Mouse (Mus musculus): Measurements from ENCODE around the gene Mdga1.

Mdga1 gene

GRCm38 (mm10) chr17:29886655-29887251 is 83.1 kb downstream of the Mdga1 start:
- DNase-seq (ENCODE audit: low read depth, low spot score), result peak; percentile 27

GRCm38 (mm10) chr17:29886061-29886460 is 83.8 kb downstream of the Mdga1 start:
- DNase-seq (ENCODE audit: low read depth, low spot score), result no peak

GRCm38 (mm10) chr17:29884596-29884995 is 85.3 kb downstream of the Mdga1 start:
- no peak for DNase-seq (ENCODE audit: low read depth, low spot score)

GRCm38 (mm10) chr17:29883351-29883750 is 86.5 kb downstream of the Mdga1 start:
- no peak for DNase-seq (ENCODE audit: low read depth, low spot score)

GRCm38 (mm10) chr17:29882885-29883284 is 87.0 kb downstream of the Mdga1 start:
- DNase-seq (ENCODE audit: low read depth, low spot score), result peak; percentile 63

GRCm38 (mm10) chr17:29880251-29880650 is 89.6 kb downstream of the Mdga1 start:
- DNase-seq (ENCODE audit: low read depth, low spot score), result no peak

GRCm38 (mm10) chr17:29878990-29879389 is 90.9 kb downstream of the Mdga1 start:
- no peak for DNase-seq (ENCODE audit: low read depth, low spot score)

GRCm38 (mm10) chr17:29874082-29874679 is 95.7 kb downstream of the Mdga1 start:
- no peak for DNase-seq (ENCODE audit: low read depth, low spot score)

GRCm38 (mm10) chr17:29873580-29874015 is 96.3 kb downstream of the Mdga1 start:
- no peak for DNase-seq (ENCODE audit: low read depth, low spot score)

GRCm38 (mm10) chr17:29870316-29870715 is 99.6 kb downstream of the Mdga1 start:
- DNase-seq (ENCODE audit: low read depth, low spot score), result no peak

GRCm38 (mm10) chr17:29865914-29866313 is 104.0 kb downstream of the Mdga1 start:
- no peak for DNase-seq (ENCODE audit: low read depth, low spot score)

GRCm38 (mm10) chr17:29864440-29864839 is 105.4 kb downstream of the Mdga1 start:
- DNase-seq (ENCODE audit: low read depth, low spot score), result no peak

- no peak for DNase-seq (ENCODE audit: low read depth, low spot score)
Observed at GRCm38 (mm10) chr17:29859788-29860283, 110.1 kb downstream of the Mdga1 start.

- peak; percentile 46 for DNase-seq (ENCODE audit: low read depth, low spot score)
Observed at GRCm38 (mm10) chr17:29858764-29859163, 111.1 kb downstream of the Mdga1 start.

- no peak for DNase-seq (ENCODE audit: low read depth, low spot score)
Observed at GRCm38 (mm10) chr17:29855702-29856580, 113.9 kb downstream of the Mdga1 start.

GRCm38 (mm10) chr17:29854835-29855234 is 115.1 kb downstream of the Mdga1 start:
- DNase-seq (ENCODE audit: low read depth, low spot score), result no peak

- DNase-seq (ENCODE audit: low read depth, low spot score), result no peak
Observed at GRCm38 (mm10) chr17:29854388-29854787, 115.5 kb downstream of the Mdga1 start.

GRCm38 (mm10) chr17:29852846-29853486 is 116.9 kb downstream of the Mdga1 start:
- DNase-seq (ENCODE audit: low read depth, low spot score), result no peak

GRCm38 (mm10) chr17:29849436-29849797 is 120.5 kb downstream of the Mdga1 start:
- no peak for DNase-seq (ENCODE audit: low read depth, low spot score)

GRCm38 (mm10) chr17:29848793-29849435 is 121.0 kb downstream of the Mdga1 start:
- peak; percentile 70 for DNase-seq (ENCODE audit: low read depth, low spot score)

GRCm38 (mm10) chr17:29847291-29847690 is 122.6 kb downstream of the Mdga1 start:
- DNase-seq (ENCODE audit: low read depth, low spot score), result no peak
